Mouse (Mus musculus): ENCODE results near the gene Cab39l.

DNA sequence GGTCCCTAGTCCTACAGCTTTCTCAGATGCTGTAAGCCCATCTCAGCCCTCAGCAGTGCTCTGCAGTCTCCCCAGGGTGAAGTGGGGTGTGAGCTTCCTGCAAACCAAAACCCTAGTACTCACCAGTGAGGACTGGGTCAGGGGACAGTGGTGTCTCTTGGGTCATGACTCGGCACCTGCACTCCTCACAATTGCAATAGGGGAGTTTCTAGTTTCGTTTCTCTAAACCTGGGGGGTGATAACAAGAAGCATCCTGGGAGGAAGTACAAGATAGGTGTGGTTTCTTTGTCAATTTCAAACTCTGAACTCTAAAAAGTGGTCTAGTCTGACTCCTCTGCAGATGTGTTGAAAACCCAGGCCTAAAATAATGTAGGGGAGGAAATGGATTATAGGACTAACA is 43.8 kb upstream of the Cab39l start:
- TF ChIP-seq CTCF (IDR thresholded peaks at IDR 0.05) (no peak), POLR2A (IDR thresholded peaks at IDR 0.05; ENCODE audit: insufficient read depth, low read depth, low read length) (no peak), EP300 (IDR thresholded peaks at IDR 0.05; ENCODE audit: insufficient read depth, low read depth, low read length) (no peak)

Data from heart, adult 2 months (tissue).